Mouse (Mus musculus): ENCODE measurements around the gene Rai1. TPM values are rescaled to one million over a fixed set of nuclear protein-coding genes. Genes with fewer than 3 reads are reported as not detected.

Gene Rai1
- polyA plus RNA-seq, 1 experiment: 205 TPM

DNA sequence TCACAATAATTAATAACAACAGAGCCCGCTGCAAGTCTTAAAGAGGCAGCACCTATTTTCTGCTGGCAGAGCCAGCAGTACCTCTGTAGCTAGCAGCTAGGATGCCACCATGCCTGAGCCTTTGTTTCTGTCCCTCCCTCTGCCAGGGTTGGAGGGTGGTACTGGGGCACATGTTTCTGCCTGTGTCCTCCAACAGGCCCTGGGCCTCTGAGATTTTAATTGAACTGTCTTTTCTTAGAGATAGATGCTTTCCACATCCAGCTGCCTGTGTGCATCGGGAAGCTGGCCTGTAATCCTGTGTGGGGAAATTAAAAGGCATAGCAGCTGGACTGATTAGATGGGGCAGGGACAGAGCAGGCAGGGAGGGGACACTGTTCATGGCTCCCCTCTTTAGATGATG is 77.9 kb downstream of the Rai1 start:
- H3K4me3 ChIP-seq (ENCODE audit: control insufficient read depth, insufficient read depth, low read length): no peak overlapping the region
- 88% methylated on average over 2 of the region's 2 CpGs for WGBS

DNA sequence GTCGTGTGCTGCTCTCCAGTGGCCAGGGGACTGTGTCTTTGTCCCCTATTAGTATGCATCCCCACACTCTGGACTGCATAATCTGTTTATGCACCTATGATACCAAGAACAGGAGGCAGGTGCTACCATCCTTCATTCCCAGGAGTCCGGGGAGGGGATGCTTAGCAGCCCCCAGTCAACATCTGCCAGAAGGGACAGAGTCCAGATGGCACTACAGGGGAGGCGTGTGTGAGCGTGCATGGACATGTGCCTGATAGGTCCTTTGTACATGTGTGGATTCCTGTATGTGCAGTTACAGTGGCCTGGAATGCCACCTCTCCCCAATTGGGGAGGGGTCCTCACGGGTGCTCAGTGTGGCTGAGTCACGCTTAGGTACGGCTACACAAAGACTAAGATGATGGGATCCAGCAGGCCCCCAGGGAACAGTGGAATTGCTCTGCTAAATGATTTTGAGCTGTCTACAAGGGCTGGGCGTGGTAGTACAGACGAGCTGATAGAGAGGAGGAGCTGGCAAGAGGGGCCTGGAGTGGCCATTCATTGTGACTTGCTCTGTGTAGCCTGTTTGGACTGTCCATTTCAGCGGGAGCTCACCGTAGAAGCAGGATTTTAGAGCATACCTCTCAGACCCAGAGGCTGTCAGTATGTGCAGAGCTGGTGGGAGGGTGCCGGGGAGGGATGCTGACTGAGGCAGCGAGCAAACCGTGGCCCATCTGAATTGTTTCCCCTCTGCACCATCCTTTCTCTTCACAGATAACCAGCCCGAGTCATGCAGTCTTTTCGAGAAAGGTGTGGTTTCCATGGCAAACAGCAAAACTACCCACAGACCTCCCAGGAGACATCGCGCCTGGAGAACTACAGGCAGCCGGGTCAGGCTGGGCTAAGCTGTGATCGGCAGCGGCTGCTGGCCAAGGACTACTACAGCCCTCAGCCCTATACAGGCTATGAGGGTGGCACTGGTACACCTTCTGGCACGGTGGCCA is 79.8 kb downstream of the Rai1 start:
- TF ChIP-seq CTCF (IDR thresholded peaks at IDR 0.05; ENCODE audit: borderline replicate concordance, control insufficient read depth, extremely low read depth, insufficient read depth, low read length, poor library complexity) (no peak), POLR2A (IDR thresholded peaks at IDR 0.05; ENCODE audit: control insufficient read depth, extremely low read depth, insufficient read depth, low read length, poor library complexity) (no peak)
- Histone ChIP-seq H3K27me3 (ENCODE audit: control insufficient read depth, insufficient read depth, low read length) (no peaks in the 10 kb centered on the region), H3K4me3 (ENCODE audit: control insufficient read depth, insufficient read depth, low read length) (no peak overlapping the region), H3K27ac (ENCODE audit: control insufficient read depth, insufficient read depth, low read length) (no peak overlapping the region), H3K36me3 (ENCODE audit: control insufficient read depth, insufficient read depth, low read length) (peaks cover 24% of the 10 kb centered on the region; the same call in 1 of the 2 replicates), H3K4me1 (replicated peaks; ENCODE audit: control insufficient read depth, insufficient read depth, low read length) (peaks cover 56% of the 10 kb centered on the region)
- peak; percentile 28 for DNase-seq
- 38% methylated on average over 22 of the region's 22 CpGs for WGBS

More for the DNA sequence above, 77.9 kb downstream of the Rai1 start:
- DNase-seq: no peak
- Histone ChIP-seq H3K4me1 (replicated peaks; ENCODE audit: control insufficient read depth, insufficient read depth, low read length) (peaks cover 47% of the 10 kb centered on the region), H3K27ac (ENCODE audit: control insufficient read depth, insufficient read depth, low read length) (no peak overlapping the region), H3K36me3 (ENCODE audit: control insufficient read depth, insufficient read depth, low read length) (peaks cover 15% of the 10 kb centered on the region; the same call in 1 of the 2 replicates), H3K27me3 (ENCODE audit: control insufficient read depth, insufficient read depth, low read length) (no peaks in the 10 kb centered on the region)
- no peak for TF ChIP-seq CTCF (IDR thresholded peaks at IDR 0.05; ENCODE audit: borderline replicate concordance, control insufficient read depth, extremely low read depth, insufficient read depth, low read length, poor library complexity)

DNA sequence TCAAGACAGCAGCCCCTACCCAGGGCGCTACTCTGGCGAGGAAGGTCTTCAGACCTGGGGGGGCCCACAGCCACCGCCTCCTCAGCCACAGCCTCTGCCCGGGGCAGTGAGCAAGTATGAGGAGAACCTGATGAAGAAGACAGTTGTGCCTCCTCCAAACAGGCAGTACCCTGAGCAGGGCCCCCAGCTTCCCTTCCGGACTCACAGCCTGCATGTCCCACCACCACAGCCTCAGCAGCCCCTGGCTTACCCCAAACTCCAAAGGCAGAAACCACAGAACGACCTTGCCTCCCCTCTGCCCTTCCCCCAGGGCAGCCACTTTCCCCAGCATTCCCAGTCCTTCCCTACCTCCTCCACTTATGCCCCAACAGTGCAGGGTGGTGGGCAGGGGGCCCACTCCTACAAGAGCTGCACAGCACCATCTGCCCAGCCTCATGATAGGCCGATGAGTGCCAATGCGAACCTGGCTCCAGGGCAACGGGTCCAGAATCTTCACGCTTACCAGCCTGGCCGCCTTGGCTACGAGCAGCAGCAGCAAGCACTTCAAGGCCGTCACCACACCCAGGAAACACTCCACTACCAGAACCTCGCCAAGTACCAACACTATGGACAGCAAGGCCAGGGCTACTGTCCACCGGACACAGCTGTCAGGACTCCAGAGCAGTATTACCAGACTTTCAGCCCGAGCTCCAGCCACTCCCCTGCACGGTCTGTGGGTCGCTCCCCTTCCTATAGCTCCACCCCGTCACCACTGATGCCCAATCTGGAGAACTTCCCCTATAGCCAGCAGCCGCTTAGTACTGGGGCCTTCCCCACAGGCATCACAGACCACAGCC is 80.8 kb downstream of the Rai1 start:
- Histone ChIP-seq H3K4me3 (ENCODE audit: control insufficient read depth, insufficient read depth, low read length) (no peak overlapping the region), H3K4me1 (replicated peaks; ENCODE audit: control insufficient read depth, insufficient read depth, low read length) (peaks cover 56% of the 10 kb centered on the region), H3K36me3 (ENCODE audit: control insufficient read depth, insufficient read depth, low read length) (peaks cover 32% of the 10 kb centered on the region; the same call in 1 of the 2 replicates), H3K27me3 (ENCODE audit: control insufficient read depth, insufficient read depth, low read length) (no peaks in the 10 kb centered on the region), H3K27ac (ENCODE audit: control insufficient read depth, insufficient read depth, low read length) (no peak overlapping the region)
- WGBS: 36% methylated on average over 20 of the region's 20 CpGs
- TF ChIP-seq CTCF (IDR thresholded peaks at IDR 0.05; ENCODE audit: borderline replicate concordance, control insufficient read depth, extremely low read depth, insufficient read depth, low read length, poor library complexity) (no peak), POLR2A (IDR thresholded peaks at IDR 0.05; ENCODE audit: control insufficient read depth, extremely low read depth, insufficient read depth, low read length, poor library complexity) (no peak)
- DNase-seq: peak; percentile 31

DNA sequence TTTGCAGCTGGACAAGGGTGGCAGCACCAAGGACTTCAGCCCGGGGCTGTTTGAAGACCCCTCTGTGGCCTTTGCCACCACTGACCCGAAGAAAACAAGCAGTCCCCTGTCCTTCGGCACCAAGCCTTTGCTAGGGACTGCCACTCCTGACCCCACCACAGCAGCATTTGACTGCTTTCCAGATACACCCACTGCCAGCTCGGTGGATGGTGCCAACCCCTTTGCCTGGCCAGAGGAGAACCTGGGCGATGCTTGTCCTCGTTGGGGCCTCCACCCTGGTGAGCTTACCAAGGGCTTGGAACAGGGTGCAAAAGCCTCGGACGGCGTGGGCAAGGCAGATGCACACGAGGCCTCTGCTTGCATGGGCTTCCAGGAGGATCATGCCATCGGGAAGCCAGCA is 82.3 kb downstream of the Rai1 start:
- H3K4me3 ChIP-seq (ENCODE audit: control insufficient read depth, insufficient read depth, low read length): no peak overlapping the region
- no peaks in the 10 kb centered on the region for H3K27me3 ChIP-seq (ENCODE audit: control insufficient read depth, insufficient read depth, low read length)
- peaks cover 64% of the 10 kb centered on the region for H3K4me1 ChIP-seq (replicated peaks; ENCODE audit: control insufficient read depth, insufficient read depth, low read length)
- DNase-seq: no peak
- 0 out of 2 replicates have a peak, but pooled peaks have one; percentile 9 for TF ChIP-seq CTCF (IDR thresholded peaks at IDR 0.05; ENCODE audit: borderline replicate concordance, control insufficient read depth, extremely low read depth, insufficient read depth, low read length, poor library complexity)
- no peak for TF ChIP-seq POLR2A (IDR thresholded peaks at IDR 0.05; ENCODE audit: control insufficient read depth, extremely low read depth, insufficient read depth, low read length, poor library complexity)
- H3K36me3 ChIP-seq (ENCODE audit: control insufficient read depth, insufficient read depth, low read length): peaks cover 32% of the 10 kb centered on the region; the same call in 1 of the 2 replicates
- no peak overlapping the region for H3K27ac ChIP-seq (ENCODE audit: control insufficient read depth, insufficient read depth, low read length)
- 93% methylated on average over 11 of the region's 11 CpGs for WGBS

DNA sequence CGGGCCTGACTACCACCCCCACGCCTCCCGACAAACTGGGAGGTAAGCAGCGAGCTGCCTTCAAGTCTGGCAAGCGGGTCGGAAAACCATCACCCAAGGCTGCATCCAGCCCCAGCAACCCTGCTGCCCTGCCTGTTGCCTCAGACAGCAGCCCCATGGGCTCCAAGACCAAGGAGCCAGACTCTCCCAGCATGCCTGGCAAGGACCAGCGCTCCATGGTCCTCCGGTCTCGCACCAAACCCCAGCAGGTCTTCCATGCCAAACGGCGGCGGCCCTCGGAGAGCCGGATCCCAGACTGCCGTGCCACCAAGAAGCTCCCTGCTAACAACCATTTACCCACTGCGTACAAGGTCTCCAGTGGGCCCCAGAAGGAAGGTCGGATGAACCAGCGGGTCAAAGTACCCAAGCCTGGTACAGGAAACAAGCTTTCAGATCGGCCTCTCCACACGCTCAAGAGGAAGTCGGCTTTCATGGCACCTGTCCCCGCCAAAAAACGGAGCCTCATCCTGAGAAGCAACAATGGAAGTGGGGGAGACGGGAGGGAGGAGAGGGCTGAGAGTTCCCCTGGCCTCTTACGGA is 83.6 kb downstream of the Rai1 start:
- no peak for DNase-seq
- H3K27ac ChIP-seq (ENCODE audit: control insufficient read depth, insufficient read depth, low read length): no peak overlapping the region
- H3K27me3 ChIP-seq (ENCODE audit: control insufficient read depth, insufficient read depth, low read length): no peaks in the 10 kb centered on the region
- 58% methylated on average over 25 of the region's 25 CpGs for WGBS
- TF ChIP-seq POLR2A (IDR thresholded peaks at IDR 0.05; ENCODE audit: control insufficient read depth, extremely low read depth, insufficient read depth, low read length, poor library complexity) (no peak), CTCF (IDR thresholded peaks at IDR 0.05; ENCODE audit: borderline replicate concordance, control insufficient read depth, extremely low read depth, insufficient read depth, low read length, poor library complexity) (0 out of 2 replicates have a peak, but pooled peaks have one; percentile 18)
- H3K4me1 ChIP-seq (replicated peaks; ENCODE audit: control insufficient read depth, insufficient read depth, low read length): peaks cover 68% of the 10 kb centered on the region
- no peak overlapping the region for H3K4me3 ChIP-seq (ENCODE audit: control insufficient read depth, insufficient read depth, low read length)
- H3K36me3 ChIP-seq (ENCODE audit: control insufficient read depth, insufficient read depth, low read length): peaks cover 32% of the 10 kb centered on the region; the same call in 1 of the 2 replicates

Data from thymus, adult 2 months (tissue).